Mouse (Mus musculus) forebrain, embryonic 14.5 days (tissue): ENCODE results near the gene Prim1. TPM values are rescaled to one million over a fixed set of nuclear protein-coding genes. Genes with fewer than 3 reads are reported as not detected.

Experiments
- ATAC-seq: fragments of 200-750 bp; cut with Nextera tagmentation; 2 replicates; pipeline ENCODE4 v1.8.0; 2017; ENCODE audit warnings: mild to moderate bottlenecking, moderate library complexity
- DNase-seq: peaks from one replicate; pipeline ENCODE4 v3.0.0-alpha.2; 2015; ENCODE audit warnings: low spot score
- H3K27ac ChIP-seq: fragments of 300-500 bp; sonication (generic); 2 replicates; pipeline ENCODE4 v1.5.1; 2014; ENCODE audit warnings: low read depth, mild to moderate bottlenecking, control low read depth, low read length, moderate library complexity
- H3K27me3 ChIP-seq: fragments of 300-500 bp; sonication (generic); replicated peaks from 2 replicates; pipeline ENCODE4 v1.6.1; 2014; ENCODE audit warnings: low read length, control low read depth, mixed read lengths; ENCODE audit not compliant: control insufficient read depth, insufficient read depth
- H3K36me3 ChIP-seq: fragments of 300-500 bp; sonication (generic); 2 replicates; pipeline ENCODE4 v1.6.1; 2014; ENCODE audit warnings: low read length, control low read depth; ENCODE audit not compliant: control insufficient read depth, insufficient read depth
- H3K4me1 ChIP-seq: fragments of 300-500 bp; sonication (generic); 2 replicates; pipeline ENCODE4 v1.6.1; 2014; ENCODE audit warnings: antibody characterized with exemption, low read length, control low read depth; ENCODE audit not compliant: control insufficient read depth, insufficient read depth
- H3K4me2 ChIP-seq: fragments of 300-500 bp; sonication (generic); 2 replicates; pipeline ENCODE4 v1.6.1; 2014; ENCODE audit warnings: mild to moderate bottlenecking, control low read depth, low read length
- H3K4me3 ChIP-seq: fragments of 300-500 bp; sonication (generic); 2 replicates; pipeline ENCODE4 v1.5.1; 2014; ENCODE audit warnings: low read depth, low read length, control low read depth
- H3K9ac ChIP-seq: fragments of 300-500 bp; sonication (generic); 2 replicates; pipeline ENCODE4 v1.6.1; 2014; ENCODE audit warnings: mild to moderate bottlenecking, low read length, control low read depth, moderate library complexity
- H3K9me3 ChIP-seq: fragments of 300-500 bp; sonication (generic); replicated peaks from 2 replicates; pipeline ENCODE4 v1.6.1; 2016; ENCODE audit warnings: low read length, control low read depth, mixed read lengths; ENCODE audit not compliant: control insufficient read depth
- WGBS: fragments of 180-500 bp; shearing (Covaris S2); extraction: QIAGEN DNeasy Blood & Tissue Kit; methylation state at CpG from one replicate; pipeline ENCODE4 v1.1.7; 2014; 5-methylcytosine and 5-hydroxymethylcytosine counted together
- polyA plus RNA-seq: library from polyadenylated mRNA; unstranded; fragments of >200 nt; fragmentation: Nextera tagmentation; extraction: Ambion mirVana; gene quantifications from 2 replicates; pipeline ENCODE4 v1.2.1, GENCODE M21; 2014

Gene Prim1
- polyA plus RNA-seq: 66.3 and 71.6 TPM in 2 replicates

DNA sequence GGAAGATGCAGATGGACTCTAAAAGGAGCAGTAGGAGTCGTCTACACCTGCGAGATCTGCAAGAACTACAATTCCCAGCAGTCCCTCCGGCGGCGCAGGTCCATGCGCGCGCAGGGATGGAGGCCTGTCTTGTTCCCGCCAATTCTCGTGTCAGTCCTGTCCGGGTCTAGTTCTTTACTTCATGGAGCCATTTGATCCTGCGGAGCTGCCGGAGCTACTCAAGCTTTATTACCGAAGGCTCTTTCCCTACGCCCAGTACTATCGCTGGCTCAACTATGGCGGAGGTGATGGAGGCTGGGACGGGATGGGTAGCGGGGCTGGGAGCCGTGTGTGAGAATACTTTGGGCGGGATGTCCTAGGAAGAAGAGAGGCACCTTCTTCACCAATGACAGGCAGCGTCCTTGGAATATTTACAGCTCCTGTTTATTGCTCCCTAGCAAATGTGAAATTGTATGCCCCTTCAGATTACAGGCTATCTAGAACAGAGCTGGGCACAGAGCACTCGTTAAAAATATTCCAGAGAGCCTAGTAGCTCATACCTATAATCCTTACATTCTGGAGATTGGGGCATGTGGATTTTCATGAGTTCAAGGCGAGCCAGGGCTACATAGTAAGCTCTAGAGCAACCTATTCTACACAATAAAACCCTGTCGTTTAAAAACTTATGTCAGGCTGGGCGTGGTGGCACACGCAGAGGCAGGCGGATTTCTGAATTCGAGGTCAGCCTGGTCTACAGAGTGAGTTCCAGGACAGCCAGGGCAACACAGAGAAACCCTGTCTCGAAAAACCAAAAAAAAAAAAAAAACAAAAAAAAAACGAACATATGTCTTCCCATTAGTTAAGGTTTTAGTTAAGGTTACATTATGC, at the start of gene Prim1:
Prim1 (plus strand) TSS at position 101 of the 867 bp plus-strand sequence.
- H3K27ac ChIP-seq: 0 out of 2 replicates have a peak within 1 kb of the TSS, but pooled peaks have one; percentile 6
- H3K27me3 ChIP-seq: no peaks in the 10 kb centered on the region
- peaks cover 14% of the 10 kb centered on the region for H3K36me3 ChIP-seq
- DNase-seq (peak; percentile 93), ATAC-seq (peak; percentile 96)
- no peaks in the 10 kb centered on the region for H3K9me3 ChIP-seq
- H3K4me2 ChIP-seq: peak within 1 kb of the TSS; percentile 70
- peak within 1 kb of the TSS; percentile 66 for H3K9ac ChIP-seq
- WGBS: 5% methylated on average over 31 of the region's 31 CpGs
- no peaks in the 10 kb centered on the region for H3K4me1 ChIP-seq
- H3K4me3 ChIP-seq: peak within 1 kb of the TSS; percentile 51

DNA sequence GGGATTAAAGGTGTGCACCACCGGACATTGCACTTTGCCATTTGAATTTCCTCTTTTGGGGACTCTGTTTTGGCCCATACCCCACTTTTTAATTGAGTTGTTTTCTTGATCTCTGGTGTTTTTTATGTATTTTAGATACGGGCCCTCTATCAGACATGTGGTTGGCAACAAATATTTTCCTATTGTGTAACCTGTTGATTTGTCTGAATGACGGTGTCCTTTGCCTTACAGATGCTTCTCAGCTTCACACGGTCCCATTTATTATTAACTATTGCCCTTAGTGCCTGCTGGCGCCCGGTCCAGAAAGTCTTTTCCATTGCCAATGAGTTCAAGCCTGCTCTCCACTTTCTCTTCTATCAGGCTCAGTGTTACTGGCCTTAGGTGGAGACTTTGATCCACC, 48.5 kb upstream of the Prim1 start:
- Histone ChIP-seq H3K9ac (no peak overlapping the region), H3K27ac (no peak overlapping the region), H3K27me3 (no peaks in the 10 kb centered on the region), H3K4me2 (no peak overlapping the region), H3K4me3 (no peak overlapping the region), H3K36me3 (no peaks in the 10 kb centered on the region), H3K9me3 (no peaks in the 10 kb centered on the region), H3K4me1 (no peaks in the 10 kb centered on the region)
- ATAC-seq (no peak), DNase-seq (no peak)
- WGBS: 92% methylated on average over 6 of the region's 6 CpGs

DNA sequence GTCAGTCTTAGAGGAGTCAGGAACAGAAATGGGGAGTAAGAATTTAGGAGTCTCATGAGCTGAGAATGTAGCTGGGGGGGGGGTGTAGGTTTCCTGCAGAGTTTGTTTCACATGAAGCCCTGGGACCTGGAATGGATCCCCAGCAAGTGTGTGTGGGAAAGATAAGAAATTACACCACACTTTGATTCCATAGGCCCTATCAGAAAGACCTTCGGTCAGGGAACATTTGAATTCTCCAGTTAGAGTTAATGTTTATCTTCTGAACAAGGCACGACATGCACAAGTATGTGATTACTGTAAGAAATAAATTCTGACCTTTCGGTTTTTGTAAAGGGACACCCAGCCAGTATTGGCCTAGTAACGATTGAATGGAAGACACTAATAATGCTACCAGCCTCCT, 45.1 kb upstream of the Prim1 start:
- Histone ChIP-seq H3K4me2 (no peak overlapping the region), H3K36me3 (no peaks in the 10 kb centered on the region), H3K4me1 (no peaks in the 10 kb centered on the region), H3K9me3 (no peaks in the 10 kb centered on the region), H3K27ac (no peak overlapping the region), H3K27me3 (no peaks in the 10 kb centered on the region), H3K9ac (no peak overlapping the region), H3K4me3 (no peak overlapping the region)
- no peak for ATAC-seq
- WGBS: 94% methylated on average over 4 of the region's 4 CpGs
- DNase-seq: no peak

DNA sequence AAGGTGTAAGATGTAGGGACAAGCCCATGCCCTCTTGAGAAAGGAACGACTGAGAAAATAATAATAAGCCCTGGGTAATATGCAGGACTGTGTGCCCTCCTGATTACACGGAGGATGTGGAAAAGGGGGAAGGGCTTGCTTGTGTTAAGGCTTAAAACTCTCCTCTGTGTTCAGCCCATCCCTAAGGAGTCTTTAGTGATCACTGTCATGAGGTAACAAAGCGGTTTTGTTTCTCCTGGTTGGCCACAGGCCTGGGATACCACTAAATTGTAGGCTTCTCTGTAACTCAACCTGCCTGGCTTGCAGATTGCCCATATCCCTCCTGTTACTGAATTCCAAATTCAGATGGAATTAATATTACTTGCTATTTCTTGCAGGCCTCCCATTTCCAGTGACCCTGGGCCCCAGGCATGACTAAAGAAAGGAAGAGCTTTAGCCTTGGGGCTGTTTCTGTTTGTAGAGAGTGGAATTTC, 44.6 kb upstream of the Prim1 start:
- 55% methylated on average over 3 of the region's 3 CpGs for WGBS
- Histone ChIP-seq H3K9ac (no peak overlapping the region), H3K4me2 (no peak overlapping the region), H3K27me3 (no peaks in the 10 kb centered on the region), H3K36me3 (no peaks in the 10 kb centered on the region), H3K4me3 (no peak overlapping the region), H3K9me3 (no peaks in the 10 kb centered on the region), H3K27ac (no peak overlapping the region), H3K4me1 (no peaks in the 10 kb centered on the region)
- no peak for DNase-seq
- no peak for ATAC-seq

DNA sequence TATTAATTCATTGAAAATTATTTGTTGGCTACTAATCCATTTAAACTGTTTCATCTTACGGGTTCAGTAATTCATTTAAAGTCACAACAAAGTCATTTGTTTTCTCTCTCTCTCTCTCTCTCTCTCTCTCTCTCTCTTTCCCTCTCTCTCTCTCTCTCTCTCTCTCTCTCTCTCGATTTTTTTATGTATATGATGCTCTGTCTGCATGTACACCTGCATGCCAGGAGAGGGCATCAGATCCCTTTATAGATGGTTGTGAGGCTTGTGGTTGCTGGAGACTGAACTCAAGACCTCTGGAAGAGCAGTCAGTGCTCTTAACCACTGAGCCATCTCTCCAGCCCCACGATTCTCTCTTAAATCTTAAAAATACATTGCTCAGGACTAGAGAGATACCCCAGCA, 43.8 kb upstream of the Prim1 start:
- Histone ChIP-seq H3K4me1 (no peaks in the 10 kb centered on the region), H3K4me2 (no peak overlapping the region), H3K27me3 (no peaks in the 10 kb centered on the region), H3K9ac (no peak overlapping the region), H3K4me3 (no peak overlapping the region), H3K36me3 (no peaks in the 10 kb centered on the region), H3K27ac (no peak overlapping the region), H3K9me3 (no peaks in the 10 kb centered on the region)
- ATAC-seq (no peak), DNase-seq (no peak)
- 77% methylated on average over 3 of the region's 3 CpGs for WGBS

DNA sequence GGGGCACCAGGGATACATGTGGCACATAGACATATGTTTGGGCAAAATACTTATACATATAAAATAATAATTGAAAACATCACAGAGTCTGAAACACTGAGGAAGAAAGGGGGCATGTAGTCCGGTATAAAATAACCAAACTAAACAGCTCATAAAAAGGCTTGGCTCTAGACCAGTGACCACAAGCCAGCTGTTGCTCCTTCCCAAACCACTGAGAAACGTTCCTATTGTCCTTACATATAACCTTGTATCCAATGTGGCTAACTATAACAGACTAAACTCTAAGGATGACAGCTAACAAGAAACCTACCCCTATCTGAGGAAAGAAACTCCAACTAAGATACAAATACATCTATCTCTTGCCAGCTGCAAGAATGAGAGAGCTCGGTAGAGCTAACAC, 40.9 kb upstream of the Prim1 start:
- no peaks in the 10 kb centered on the region for H3K4me1 ChIP-seq
- no peaks in the 10 kb centered on the region for H3K36me3 ChIP-seq
- no peaks in the 10 kb centered on the region for H3K27me3 ChIP-seq
- no peak overlapping the region for H3K27ac ChIP-seq
- no peak overlapping the region for H3K4me3 ChIP-seq
- WGBS: 87% methylated on average over 3 of the region's 3 CpGs
- no peak overlapping the region for H3K9ac ChIP-seq
- no peak overlapping the region for H3K4me2 ChIP-seq
- H3K9me3 ChIP-seq: no peaks in the 10 kb centered on the region
- DNase-seq (no peak), ATAC-seq (no peak)

DNA sequence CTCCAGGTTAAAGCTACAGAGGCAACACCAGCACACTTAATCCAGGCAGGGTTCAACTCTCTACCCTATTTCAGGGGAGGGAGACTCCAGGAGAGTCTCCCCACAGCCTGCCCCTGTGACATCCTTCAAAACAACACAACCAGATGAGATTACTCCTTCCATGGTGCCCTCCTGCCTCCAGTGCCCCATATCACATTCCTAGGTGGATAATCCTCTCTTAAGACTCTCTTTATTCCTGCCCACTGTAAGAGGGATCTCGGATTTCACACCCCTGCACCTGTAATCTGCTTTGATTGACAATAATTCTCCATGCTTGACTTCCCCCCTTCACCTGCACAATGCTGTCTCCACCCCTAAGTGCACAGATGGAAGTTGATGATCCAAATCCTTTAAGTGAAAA, 39.5 kb upstream of the Prim1 start:
- no peak overlapping the region for H3K4me3 ChIP-seq
- H3K4me1 ChIP-seq: no peaks in the 10 kb centered on the region
- H3K36me3 ChIP-seq: no peaks in the 10 kb centered on the region
- H3K4me2 ChIP-seq: no peak overlapping the region
- ATAC-seq (no peak), DNase-seq (no peak)
- 3% methylated on average over 1 of the region's 1 CpGs for WGBS
- H3K9ac ChIP-seq: no peak overlapping the region
- H3K9me3 ChIP-seq: no peaks in the 10 kb centered on the region
- no peak overlapping the region for H3K27ac ChIP-seq
- H3K27me3 ChIP-seq: no peaks in the 10 kb centered on the region

DNA sequence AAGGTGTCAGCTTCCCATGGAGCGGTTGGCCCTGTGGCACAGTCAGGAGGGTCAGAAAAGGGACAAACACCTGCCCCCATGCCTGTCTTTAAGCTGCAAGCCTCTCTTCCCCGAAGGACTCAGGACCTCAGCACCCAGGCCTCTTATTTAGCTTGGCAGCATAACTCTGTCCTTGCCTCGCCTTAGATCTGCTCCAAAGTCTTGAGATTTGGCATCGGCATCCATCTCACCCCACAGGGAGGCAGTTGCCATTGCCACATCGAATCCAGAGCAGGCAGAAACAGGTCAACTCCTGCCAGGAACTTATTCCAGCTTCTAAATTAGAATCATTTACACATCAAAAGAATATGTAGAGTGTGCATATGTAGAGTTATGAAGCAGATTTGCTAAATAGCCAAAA, 30.3 kb upstream of the Prim1 start:
- Histone ChIP-seq H3K4me1 (peaks cover 18% of the 10 kb centered on the region), H3K4me2 (no peak overlapping the region), H3K27ac (no peak overlapping the region; the same call in 1 of the 2 replicates), H3K27me3 (no peaks in the 10 kb centered on the region), H3K9ac (no peak overlapping the region), H3K9me3 (no peaks in the 10 kb centered on the region), H3K4me3 (no peak overlapping the region), H3K36me3 (no peaks in the 10 kb centered on the region)
- DNase-seq (no peak), ATAC-seq (no peak)
- WGBS: 67% methylated on average over 5 of the region's 5 CpGs

DNA sequence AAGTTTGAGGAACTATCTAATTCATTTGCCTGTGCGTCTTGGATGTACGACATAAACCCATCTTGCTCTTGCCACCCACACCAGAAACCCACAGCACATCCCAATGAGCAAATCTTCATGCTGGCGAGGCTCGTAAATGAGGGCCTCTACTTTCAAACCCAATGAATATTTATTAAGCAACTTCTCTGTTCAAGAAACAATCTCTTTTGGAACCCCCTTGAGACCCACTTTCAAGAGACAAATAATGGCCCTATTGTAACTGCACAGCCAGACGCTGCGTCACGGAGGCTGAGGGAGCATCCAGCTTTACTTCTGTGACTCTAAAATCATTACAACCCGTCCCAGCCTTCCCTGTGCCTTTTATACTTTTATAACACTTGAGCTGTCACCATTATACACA, 29.4 kb upstream of the Prim1 start:
- Histone ChIP-seq H3K4me3 (no peak overlapping the region), H3K27ac (no peak overlapping the region; the same call in 1 of the 2 replicates), H3K9ac (no peak overlapping the region), H3K36me3 (no peaks in the 10 kb centered on the region), H3K4me2 (no peak overlapping the region), H3K27me3 (no peaks in the 10 kb centered on the region), H3K4me1 (peaks cover 18% of the 10 kb centered on the region), H3K9me3 (no peaks in the 10 kb centered on the region)
- peak; percentile 67 for DNase-seq
- 4% methylated on average over 8 of the region's 8 CpGs for WGBS
- ATAC-seq: peak; percentile 60
